Mouse (Mus musculus) myocyte (in vitro differentiated cells): ENCODE measurements around the gene Kif1b.

Source experiments
- POLR2A ChIP-seq: IDR thresholded peaks from one replicate; pipeline ENCODE4 v1.6.1; 2011; ENCODE audit warnings: low read depth, mild to moderate bottlenecking, control low read depth, moderate library complexity; ENCODE audit not compliant: insufficient read length
- POLR2AphosphoS2 ChIP-seq: IDR thresholded peaks from one replicate; pipeline ENCODE4 v1.6.1; 2011; ENCODE audit warnings: low read depth, control low read depth; ENCODE audit not compliant: insufficient read length
- REST ChIP-seq: IDR thresholded peaks from one replicate; pipeline ENCODE4 v1.6.1; 2011; ENCODE audit warnings: mild to moderate bottlenecking, control low read depth, moderate library complexity; ENCODE audit not compliant: insufficient read depth, insufficient read length
- USF1 ChIP-seq: IDR thresholded peaks from one replicate; pipeline ENCODE4 v1.6.1; 2011; ENCODE audit warnings: low read depth, mild to moderate bottlenecking, control low read depth, moderate library complexity

DNA sequence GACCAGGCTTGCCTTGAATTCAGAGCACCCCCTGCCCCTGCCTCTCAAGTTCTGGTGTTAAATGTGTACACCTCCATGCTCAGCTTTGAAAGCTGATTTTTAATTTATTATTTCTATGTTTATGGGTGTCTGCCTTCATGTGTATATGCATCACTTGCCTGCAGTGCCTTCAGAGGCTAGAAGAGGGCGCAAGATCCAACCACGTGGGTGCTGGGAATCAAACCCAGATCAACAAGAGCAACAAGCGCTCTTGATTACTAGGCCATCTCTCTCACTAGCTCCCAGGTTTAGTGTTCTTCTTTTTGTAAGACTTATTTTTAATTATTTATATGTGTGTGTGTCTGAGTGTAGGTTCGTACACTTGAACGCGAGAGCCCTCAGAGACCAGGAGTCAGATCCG is 152.6 kb downstream of the Kif1b start:
- TF ChIP-seq POLR2A = no peak
- TF ChIP-seq REST = no peak
- no peak for TF ChIP-seq POLR2AphosphoS2
- TF ChIP-seq USF1 = no peak
